Mouse (Mus musculus) splenic B cell, adult 2 months (primary cell): ENCODE data around the gene Hykk.

ENCODE experiments used
- DNase-seq: peaks from one replicate; pipeline ENCODE4 v3.0.0-alpha.2; 2011; ENCODE audit warnings: low read depth, low spot score
- H3K27me3 ChIP-seq: 2 replicates; pipeline ENCODE4 v1.6.1; 2012; ENCODE audit warnings: mild to moderate bottlenecking, low read length, moderate library complexity, mixed read lengths; ENCODE audit not compliant: control insufficient read depth, poor library complexity, insufficient read depth, severe bottlenecking
- H3K36me3 ChIP-seq: 2 replicates; pipeline ENCODE4 v1.6.1; 2012; ENCODE audit warnings: mild to moderate bottlenecking, low read length, moderate library complexity, mixed read lengths; ENCODE audit not compliant: control insufficient read depth, poor library complexity, insufficient read depth, severe bottlenecking

The Hykk gene

DNA sequence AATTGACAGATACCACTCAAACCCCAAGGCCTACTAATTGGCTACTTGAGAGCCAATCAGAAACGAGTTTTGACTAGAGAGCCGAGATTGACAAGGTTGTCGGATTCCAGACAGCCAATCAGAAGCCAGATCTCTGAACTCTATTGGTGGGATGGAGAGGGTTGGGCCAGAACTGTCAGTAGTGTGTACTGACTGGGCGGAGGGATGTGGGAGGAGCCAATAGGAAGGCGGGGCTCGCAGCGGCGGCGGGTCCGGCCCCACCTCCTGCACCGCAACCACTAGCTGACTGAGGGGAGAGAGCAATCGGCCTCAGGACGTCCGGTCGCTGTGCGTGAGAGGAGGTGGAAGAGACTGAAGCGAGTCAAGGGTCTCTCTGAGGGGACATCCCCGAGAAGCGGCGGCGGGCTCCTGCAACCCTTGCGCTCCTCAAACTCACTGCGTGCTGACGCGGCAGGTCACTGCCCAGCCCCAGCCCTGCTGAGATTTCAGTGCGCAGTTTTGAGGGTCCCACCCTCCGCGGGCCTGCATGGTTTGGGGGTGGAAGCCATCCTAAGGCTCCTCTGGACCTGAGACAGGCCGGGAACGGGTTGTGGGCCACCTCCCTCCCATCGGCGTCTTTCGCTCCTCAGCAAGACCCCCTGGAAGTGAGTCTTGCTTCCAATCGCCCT is at the start of gene Hykk:
Gene Hykk (plus strand): TSS at position 274 of the 668 bp plus-strand sequence.
- peak; percentile 90 for DNase-seq
- Histone ChIP-seq H3K27me3 (no peaks in the 10 kb centered on the region), H3K36me3 (no peaks in the 10 kb centered on the region)

GRCm38 (mm10) chr9:54878759-54879158 is 38.3 kb upstream of the Hykk start:
- H3K27me3 ChIP-seq, result no peaks in the 10 kb centered on the region
- no peak for DNase-seq
- peaks cover 6% of the 10 kb centered on the region for H3K36me3 ChIP-seq

DNA sequence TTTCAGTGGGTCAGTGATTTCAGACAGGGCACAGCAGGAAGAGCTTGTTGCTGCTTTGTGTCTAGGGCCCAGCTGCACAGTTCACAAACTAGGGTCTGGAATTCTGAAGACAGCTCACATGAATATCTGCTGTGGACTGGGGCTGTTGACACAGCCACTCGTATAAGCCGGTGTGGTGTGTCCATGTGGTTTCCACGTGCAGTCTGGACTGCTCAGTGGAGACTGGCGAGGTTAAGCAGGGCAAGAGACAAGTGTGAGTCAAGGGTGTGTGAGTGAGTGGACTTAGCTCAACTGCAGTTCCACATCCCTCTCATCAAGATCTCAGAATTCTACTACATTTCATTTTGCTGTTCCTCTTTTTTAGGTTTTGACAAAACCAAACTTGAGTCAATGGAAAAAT is 25.0 kb upstream of the Hykk start:
- Histone ChIP-seq H3K36me3 (peaks cover 13% of the 10 kb centered on the region), H3K27me3 (no peaks in the 10 kb centered on the region)
- no peak for DNase-seq

- H3K27me3 ChIP-seq, result no peaks in the 10 kb centered on the region
- H3K36me3 ChIP-seq, result peaks cover 22% of the 10 kb centered on the region
- DNase-seq, result peak; percentile 27
Observed at GRCm38 (mm10) chr9:54897097-54897496, 20.0 kb upstream of the Hykk start.

DNA sequence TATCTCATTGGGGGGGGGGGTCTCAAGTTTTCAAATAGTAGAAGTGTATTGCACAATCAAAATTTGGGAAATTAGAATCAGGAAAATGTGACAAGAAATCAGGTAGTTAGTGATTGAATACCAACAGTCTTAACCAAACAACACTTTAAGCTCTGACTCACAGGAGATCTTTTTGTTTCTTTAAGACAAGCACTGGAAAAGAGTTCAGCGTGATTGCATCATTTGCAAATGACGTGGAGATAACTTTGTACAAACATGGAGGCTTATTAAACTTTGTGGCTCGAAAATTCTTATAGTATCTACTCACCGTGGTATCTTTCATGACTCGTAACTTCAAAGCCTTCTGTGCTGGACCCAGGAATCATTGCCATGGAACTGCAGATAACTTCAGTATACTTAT is 7.6 kb upstream of the Hykk start:
- Histone ChIP-seq H3K27me3 (no peaks in the 10 kb centered on the region), H3K36me3 (peaks cover 2% of the 10 kb centered on the region; the same call in 1 of the 2 replicates)
- DNase-seq, result no peak

- no peaks in the 10 kb centered on the region for H3K27me3 ChIP-seq
- no peaks in the 10 kb centered on the region for H3K36me3 ChIP-seq
- no peak for DNase-seq
Observed at GRCm38 (mm10) chr9:54915576-54915975, 1.5 kb upstream of the Hykk start.

- peak; percentile 7 for DNase-seq
- H3K36me3 ChIP-seq, result no peaks in the 10 kb centered on the region
- no peaks in the 10 kb centered on the region for H3K27me3 ChIP-seq
Observed at GRCm38 (mm10) chr9:54916401-54916800, 682 bp upstream of the Hykk start.

GRCm38 (mm10) chr9:54918191-54918590 is 1.1 kb downstream of the Hykk start:
- H3K27me3 ChIP-seq, result no peaks in the 10 kb centered on the region

GRCm38 (mm10) chr9:54918781-54919180 is 1.7 kb downstream of the Hykk start:
- H3K27me3 ChIP-seq, result no peaks in the 10 kb centered on the region
- no peak for DNase-seq
- no peaks in the 10 kb centered on the region for H3K36me3 ChIP-seq

More at GRCm38 (mm10) chr9:54918191-54918590, 1.1 kb downstream of the Hykk start:
- H3K36me3 ChIP-seq, result no peaks in the 10 kb centered on the region
- no peak for DNase-seq

- H3K36me3 ChIP-seq, result no peaks in the 10 kb centered on the region
- no peak for DNase-seq
- no peaks in the 10 kb centered on the region for H3K27me3 ChIP-seq
Observed at GRCm38 (mm10) chr9:54919946-54920345, 2.9 kb downstream of the Hykk start.

DNA sequence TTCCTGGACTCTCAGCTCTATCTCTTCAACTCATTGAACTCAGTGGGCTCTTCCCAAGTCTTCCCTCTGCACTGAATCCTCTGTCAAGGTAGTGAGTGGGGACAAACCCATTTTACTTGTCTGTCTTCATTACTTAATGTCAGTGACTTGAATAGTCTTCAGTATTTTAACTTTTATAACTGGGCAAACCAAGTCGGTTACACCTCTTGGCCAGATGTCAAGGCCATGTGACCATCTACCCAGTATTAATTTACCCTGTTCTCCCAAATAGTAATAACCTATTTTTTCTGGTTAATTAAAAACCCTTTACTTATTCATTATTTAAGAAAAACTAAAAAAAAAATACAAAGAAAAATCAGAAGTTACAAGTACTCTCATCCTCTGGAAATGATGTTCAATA is 13.7 kb downstream of the Hykk start:
- no peaks in the 10 kb centered on the region for H3K36me3 ChIP-seq

DNA sequence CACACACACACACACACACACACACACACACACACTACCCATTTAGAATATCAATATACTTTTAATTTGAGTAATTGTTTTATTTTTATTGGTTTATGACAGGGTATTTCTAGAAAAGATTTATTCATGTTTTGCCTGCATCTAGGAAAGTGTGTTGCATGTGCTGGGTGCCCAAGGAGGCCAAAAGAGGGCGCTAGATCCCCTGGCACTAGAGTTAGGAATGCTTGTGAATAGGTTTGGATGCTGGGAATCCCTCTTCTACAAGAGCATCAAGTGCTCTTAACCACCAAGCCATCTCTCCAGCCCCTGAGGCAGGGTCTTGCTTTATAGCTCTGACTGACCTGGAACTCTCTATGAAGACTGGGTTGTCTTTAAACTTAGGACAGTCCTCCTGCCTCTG is 14.7 kb downstream of the Hykk start:
- H3K27me3 ChIP-seq, result no peaks in the 10 kb centered on the region
- DNase-seq, result no peak
- H3K36me3 ChIP-seq, result no peaks in the 10 kb centered on the region

More for the DNA sequence above, 13.7 kb downstream of the Hykk start:
- DNase-seq, result no peak
- H3K27me3 ChIP-seq, result no peaks in the 10 kb centered on the region

GRCm38 (mm10) chr9:54932379-54932778 is 15.3 kb downstream of the Hykk start:
- H3K36me3 ChIP-seq, result no peaks in the 10 kb centered on the region
- DNase-seq, result no peak
- H3K27me3 ChIP-seq, result no peaks in the 10 kb centered on the region

- DNase-seq, result no peak
- H3K27me3 ChIP-seq, result no peaks in the 10 kb centered on the region
- H3K36me3 ChIP-seq, result no peaks in the 10 kb centered on the region
Observed at GRCm38 (mm10) chr9:54942071-54942470, 25.0 kb downstream of the Hykk start.

GRCm38 (mm10) chr9:54944467-54944866 is 27.4 kb downstream of the Hykk start:
- H3K36me3 ChIP-seq, result no peaks in the 10 kb centered on the region
- no peaks in the 10 kb centered on the region for H3K27me3 ChIP-seq
- DNase-seq, result no peak

- DNase-seq, result no peak
- Histone ChIP-seq H3K27me3 (no peaks in the 10 kb centered on the region), H3K36me3 (no peaks in the 10 kb centered on the region)
Observed at GRCm38 (mm10) chr9:54946256-54946655, 29.2 kb downstream of the Hykk start.
